Mouse (Mus musculus) 416B (cell line): ENCODE measurements at regions not wholly inside any gene's neighbourhood (a gene's known extent, or its start where the extent isn't known, plus 50 kb on each side); places are given as distances from the start of the nearest gene placed in this dataset.
A peak's percentile ranks its signal among the peaks of the same experiment; 100 is the strongest.

Experiments used
- DNase-seq: peaks from one replicate; pipeline ENCODE4 v3.0.0; 2011; ENCODE audit warnings: low read depth

GRCm38 (mm10) chr2:118033377-118033776 is 78.3 kb upstream of the Thbs1 start:
- no peak for DNase-seq

GRCm38 (mm10) chr2:118034026-118034425 is 77.7 kb upstream of the Thbs1 start:
- no peak for DNase-seq

- no peak for DNase-seq
Measured at GRCm38 (mm10) chr2:118035333-118035732, 76.3 kb upstream of the Thbs1 start.

GRCm38 (mm10) chr2:118038859-118039818 is 72.5 kb upstream of the Thbs1 start:
- no peak for DNase-seq

- no peak for DNase-seq
Measured at GRCm38 (mm10) chr2:118039819-118040206, 71.9 kb upstream of the Thbs1 start.

- DNase-seq = no peak
Measured at GRCm38 (mm10) chr2:118042380-118043055, 69.2 kb upstream of the Thbs1 start.

- DNase-seq = peak; percentile 2
Measured at GRCm38 (mm10) chr2:118044666-118045065, 67.0 kb upstream of the Thbs1 start.

- DNase-seq = no peak
Measured at GRCm38 (mm10) chr2:118050326-118050725, 61.4 kb upstream of the Thbs1 start.

- no peak for DNase-seq
Measured at GRCm38 (mm10) chr2:118051610-118052009, 60.1 kb upstream of the Thbs1 start.

- no peak for DNase-seq
Measured at GRCm38 (mm10) chr2:118053512-118053911, 58.2 kb upstream of the Thbs1 start.

- DNase-seq = no peak
Measured at GRCm38 (mm10) chr2:118058654-118059395, 52.9 kb upstream of the Thbs1 start.

- no peak for DNase-seq
Measured at GRCm38 (mm10) chr2:118061291-118061690, 50.4 kb upstream of the Thbs1 start.
